Mouse (Mus musculus): ENCODE measurements around the gene Zmynd11.

- no peak for TF ChIP-seq CTCF (IDR thresholded peaks at IDR 0.05)
- TF ChIP-seq EP300 (IDR thresholded peaks at IDR 0.05) = no peak
These were observed 30.9 kb upstream of the Zmynd11 start for GRCm38 (mm10) chr13:9795889-9796631.
